Mouse (Mus musculus): ENCODE data around the gene Slc51a.

DNA sequence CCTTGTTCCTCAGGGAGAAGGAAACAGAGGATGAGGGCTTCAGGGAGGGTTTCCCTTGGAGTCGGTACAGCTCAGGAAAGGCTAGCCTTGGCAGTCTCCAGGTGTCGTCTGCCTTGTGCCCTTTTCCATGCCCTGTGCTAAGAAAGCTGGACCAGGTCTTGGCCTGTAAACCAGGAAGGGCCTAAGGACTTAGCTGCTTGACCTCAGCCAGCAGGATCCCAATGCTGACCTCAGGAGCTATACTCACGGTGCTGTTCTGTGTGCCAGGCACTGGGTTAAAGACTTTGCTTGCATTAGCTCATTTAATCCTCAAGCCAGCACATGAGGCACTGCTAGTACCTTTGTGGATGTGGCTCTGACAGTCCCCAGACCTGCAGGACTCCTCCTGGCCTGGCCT is 23.7 kb upstream of the Slc51a start:
- TF ChIP-seq MAX (IDR thresholded peaks at IDR 0.05): no peak
- no peak for TF ChIP-seq CTCF (IDR thresholded peaks at IDR 0.05; ENCODE audit: control insufficient read depth, insufficient read depth, insufficient read length)
- no peak for TF ChIP-seq CEBPB (IDR thresholded peaks at IDR 0.05; ENCODE audit: low read depth)
- no peak for TF ChIP-seq MYOD1 (IDR thresholded peaks at IDR 0.05; ENCODE audit: control insufficient read depth, insufficient read length, low read depth)
- TF ChIP-seq FOSL1 (IDR thresholded peaks at IDR 0.05; ENCODE audit: insufficient read depth, low read length, poor library complexity, severe bottlenecking): no peak

Data from C2C12 (cell line).